Mouse (Mus musculus) regulatory T cell (primary cell): ENCODE data around the gene Ckap4.
"Not testable (repeated sequence)": the region's sequence is repeated elsewhere in the genome, so short reads cannot be mapped to it uniquely, and the experiment has no call there.

Experiments
- in situ Hi-C: fragments of 300-600 bp; cut with MboI, MseI; formaldehyde crosslinking; loops from one replicate; pipeline ENCODE4 v1.15.1; 2025; ENCODE audit warnings: high pct_unique_total_duplicates

The Ckap4 gene

DNA sequence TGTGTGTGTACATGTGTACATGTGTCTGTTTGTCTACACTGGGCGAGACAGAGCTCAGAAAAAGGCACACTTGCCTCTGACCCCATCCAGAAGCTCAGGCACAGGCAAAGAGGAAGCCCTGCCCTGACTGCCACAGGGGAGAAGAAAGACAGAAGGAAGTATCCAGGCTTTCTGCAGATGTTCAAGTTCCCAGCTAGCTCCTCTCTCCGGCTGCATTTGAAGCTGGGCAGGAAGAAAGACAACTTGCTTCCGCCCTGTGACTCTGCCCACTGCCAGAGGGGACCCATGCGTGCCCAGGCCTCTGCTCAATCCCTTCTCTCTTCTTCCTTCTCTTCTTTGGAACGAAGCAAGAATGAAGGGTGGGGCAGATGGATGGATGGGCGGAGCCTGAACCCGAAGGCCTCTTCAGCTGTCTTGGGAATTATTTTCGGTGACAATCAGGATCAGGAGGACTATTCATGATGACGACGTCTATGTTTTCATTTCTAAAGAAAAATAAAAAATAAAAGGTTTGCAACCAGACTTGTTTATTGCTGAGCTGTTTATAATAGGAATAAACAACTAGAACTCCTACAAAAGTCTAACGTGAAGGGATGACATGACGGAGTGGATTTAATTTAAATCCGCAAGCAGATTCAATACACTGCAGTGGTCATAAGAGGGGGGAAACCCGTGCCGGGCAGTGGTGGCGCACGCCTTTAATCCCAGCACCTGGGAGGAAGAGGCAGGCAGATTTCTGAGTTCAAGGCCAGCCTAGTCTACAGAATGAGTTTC lies 15.5 kb upstream of the Ckap4 start:
- in situ Hi-C loops, result no loop called here

DNA sequence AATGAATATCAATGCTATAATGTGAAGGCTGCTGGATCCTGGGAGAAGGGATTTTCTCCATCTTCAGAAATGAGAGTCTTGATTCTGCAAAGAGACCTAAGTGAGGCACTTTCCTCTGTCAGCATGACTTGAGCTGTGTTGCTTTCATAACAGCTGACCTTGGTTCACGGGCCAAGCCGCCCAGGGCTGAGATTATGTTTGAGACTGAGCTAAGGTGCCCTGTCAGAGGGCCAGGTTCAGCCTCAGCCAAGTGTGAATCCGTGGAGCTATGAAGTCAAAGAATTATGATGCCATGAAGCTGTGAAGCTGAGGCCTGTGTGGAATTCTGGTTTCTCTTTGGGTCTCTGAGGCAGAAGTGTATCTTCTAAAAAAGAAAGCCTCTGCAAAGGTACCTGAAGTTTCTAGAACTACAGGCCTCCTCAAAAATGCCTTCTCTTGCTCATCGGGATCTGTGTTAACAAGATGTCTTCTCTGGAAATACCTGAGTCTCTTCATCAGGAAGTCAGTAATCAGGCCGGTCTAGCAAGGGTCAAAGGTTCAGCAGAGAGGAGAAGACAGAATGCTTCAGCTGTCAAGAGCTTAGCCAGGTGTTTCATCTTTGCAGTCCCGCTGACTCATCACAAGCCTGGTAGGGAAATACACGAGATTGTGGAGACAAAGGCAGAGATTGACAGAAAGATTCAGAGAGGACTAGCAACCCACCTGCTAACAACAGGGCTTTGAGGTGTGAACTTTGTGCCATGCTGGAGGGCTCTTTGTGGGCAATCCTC lies 11.2 kb upstream of the Ckap4 start:
- in situ Hi-C loops, result no loop called here

DNA sequence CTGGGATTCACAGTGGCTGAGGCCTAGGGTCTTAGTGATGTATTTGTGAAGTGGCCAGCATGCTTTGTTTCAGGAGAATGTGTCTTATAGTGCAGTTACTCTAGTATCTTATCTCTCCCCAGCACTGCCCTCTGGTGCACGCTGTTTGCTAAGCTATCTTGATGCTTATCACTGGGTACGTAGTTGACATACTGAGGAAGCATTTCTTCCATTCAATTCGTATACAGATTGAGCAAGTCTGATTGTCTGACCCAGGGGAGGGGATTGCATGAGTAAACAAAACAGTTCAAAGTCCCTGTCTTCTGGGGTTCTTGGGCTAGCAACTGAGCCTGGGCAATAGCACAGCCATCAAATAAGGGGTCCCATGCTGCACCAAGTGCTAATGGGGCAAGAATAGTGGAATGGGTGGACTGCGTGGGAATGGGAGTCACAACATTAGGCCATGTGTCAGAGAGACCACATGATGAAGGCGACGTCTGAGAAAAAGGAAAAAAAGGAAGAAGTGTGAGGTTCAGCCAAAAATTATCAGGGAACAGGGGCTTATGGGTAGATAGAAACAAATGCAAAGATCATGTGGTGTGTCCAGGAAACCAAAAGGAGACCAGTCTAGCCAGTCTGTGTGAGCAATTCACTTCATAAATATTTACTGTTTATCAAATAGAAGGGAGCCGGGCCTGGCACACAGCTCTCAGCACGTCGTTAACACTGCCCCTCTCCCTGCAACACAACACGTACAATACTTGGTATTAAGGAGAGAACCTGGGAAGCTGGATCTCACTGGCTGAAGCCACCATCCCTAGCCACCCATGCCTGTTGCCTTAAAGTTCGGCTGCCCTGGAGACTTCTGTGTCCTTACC lies 9.2 kb upstream of the Ckap4 start:
- in situ Hi-C loops, result no loop called here

DNA sequence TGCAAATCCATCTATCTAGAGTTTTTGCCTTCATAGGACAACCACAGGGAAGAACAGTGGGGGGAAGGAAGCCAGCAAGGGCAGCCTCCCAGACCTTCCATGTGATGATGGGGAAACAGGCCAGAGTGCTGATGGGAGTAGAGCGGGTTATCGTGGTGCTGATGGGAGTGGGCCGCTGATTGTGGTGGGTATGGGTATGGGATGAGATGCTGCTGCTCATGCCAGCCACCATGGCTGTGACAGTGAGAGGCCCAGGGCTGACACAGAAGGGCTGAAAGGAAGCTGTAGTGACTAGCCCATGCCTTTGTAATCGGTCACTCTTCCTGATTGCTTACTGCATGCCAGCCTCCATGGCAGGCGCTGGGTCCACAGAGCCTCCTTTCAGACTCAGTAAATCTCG lies 5.8 kb upstream of the Ckap4 start:
- in situ Hi-C loops, result no loop called here

DNA sequence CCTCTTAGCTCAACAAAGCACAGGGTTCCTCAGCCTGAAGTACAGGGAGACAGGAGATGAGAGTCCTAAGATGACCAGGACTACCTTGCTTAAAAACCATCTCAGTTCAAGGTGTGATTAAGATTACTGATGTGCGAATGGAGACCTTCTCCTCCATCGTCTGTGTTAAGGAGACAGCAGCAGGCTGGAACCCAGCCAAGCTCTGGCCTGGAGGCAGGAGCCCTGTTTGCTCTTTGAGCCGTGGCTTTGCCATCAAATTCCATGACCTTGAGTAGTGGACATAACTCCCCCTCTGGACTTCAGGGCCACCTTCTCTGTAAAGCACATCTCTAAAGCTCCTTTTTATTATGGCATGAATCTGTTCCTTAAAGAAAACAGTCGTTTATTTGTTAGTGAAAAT lies 2.0 kb upstream of the Ckap4 start:
- in situ Hi-C loops, result no loop called here

DNA sequence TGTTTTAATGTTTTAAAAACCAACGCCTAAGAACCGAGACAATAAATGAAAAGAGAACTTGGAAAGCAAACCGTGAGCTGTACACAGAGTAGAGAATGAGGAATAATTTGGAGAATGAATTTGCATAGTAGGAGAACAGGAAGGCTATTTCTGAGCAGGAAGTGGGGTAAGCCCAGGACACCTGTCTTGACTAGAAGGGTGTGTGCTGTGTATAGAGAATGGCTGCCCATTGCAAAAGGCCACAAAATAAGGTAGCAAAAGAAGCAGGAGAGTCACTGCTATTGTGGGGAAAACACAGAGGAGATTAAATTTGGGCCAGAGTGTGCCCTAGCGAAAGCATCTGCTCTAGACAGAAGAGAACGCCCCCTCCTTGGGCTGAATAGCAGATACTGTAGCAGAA lies 1.6 kb upstream of the Ckap4 start:
- in situ Hi-C loops, result no loop called here

DNA sequence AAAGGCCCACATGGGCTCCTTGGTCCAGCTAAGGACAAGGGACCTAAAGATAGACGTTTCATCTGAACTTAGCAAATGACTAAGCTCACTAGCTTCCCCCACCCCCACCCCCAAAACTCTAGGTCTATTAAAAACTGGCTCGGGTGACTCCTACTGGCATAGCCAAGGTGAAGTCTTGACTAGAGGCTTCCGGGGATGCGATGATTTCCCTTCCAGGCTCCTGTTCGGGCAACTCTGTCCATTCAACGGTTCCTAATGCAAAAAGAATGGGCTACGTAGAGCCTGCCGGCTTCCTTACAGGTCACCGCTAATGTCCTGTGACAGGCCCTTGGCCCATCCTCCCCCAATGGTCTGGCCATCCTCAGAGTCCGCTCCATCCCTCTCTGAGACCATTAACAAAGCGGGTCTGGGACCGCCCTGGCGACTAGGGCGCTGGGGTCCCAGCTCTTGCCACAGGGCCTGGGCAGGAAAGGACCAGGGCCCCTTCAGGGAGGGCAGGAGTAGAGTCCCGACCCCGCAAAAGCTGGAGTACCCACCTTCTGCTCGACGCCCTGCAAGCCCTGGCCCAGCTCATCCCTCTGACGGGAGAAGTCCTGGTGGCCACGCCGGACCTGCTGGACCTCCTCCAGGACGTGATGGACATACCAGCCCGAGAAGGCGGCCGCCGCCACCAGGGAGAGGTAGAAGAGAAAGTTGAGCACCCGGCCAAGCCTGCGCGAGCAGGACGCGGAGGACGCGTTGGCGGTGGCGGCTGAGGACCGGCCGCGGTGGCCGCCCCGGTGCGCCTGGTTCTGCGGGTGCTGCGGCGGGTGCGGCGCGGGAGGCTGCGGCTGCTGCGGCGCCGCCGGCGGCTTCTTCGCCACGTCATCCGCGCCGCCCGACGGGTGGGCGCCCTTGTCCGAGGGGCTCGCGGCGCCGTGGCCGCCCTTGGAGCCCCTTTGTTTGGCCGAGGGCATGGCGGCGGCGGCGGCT lies 665 bp downstream of the Ckap4 start:
- in situ Hi-C loops, result no loop called here

DNA sequence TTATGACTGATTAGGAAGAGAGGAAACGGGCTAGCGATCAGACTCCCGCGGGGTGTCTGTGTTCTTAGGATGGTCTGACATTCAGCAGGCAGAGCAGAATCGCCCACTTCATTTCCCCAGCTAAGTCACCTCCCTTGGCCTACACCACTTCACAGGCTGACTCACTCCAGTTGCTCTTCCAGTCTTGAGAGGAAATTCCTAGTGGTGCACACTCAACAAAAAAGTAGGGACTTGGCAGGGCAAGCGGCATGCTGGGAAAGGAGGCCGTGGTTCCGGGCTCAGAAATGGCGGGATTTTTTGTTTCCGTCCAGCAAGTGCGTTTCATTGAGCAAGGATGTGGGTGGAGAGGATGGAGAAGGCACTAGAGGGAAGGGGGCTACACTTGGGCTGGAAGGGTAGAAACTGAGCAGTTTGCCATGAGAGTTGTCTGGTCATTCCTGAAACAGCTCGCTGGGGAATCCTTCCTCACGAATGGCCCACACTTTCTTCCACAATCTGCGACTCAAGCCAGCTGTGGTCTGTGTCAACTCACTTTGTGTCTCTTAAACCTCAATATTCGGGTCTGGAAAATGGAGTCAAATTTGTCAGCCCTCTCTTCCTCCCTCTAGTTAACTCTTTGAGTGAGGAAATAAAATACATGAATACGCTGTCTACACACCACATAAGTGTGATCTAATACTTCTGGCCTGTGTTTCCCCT lies 1.5 kb downstream of the Ckap4 start:
- in situ Hi-C loops, result no loop called here

DNA sequence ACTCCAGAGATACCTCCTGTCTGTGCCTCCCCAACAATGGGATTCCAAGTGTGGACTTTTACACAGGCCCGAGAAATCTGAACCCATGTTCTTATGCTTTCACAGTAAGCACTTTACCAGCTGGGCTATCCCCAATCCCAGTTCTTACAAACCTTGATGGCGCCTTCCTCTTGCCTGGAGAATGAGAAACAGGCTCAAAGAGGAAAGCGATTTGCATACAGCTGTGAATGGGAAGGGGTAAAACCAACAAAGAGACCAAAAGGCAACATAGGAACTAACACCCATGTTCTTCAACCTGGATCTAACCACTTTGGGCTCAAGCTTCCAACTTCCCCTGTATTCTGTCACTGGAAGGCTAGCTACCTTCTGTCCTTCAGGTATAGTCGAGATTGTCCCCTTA lies 2.3 kb downstream of the Ckap4 start:
- in situ Hi-C loops, result no loop called here

DNA sequence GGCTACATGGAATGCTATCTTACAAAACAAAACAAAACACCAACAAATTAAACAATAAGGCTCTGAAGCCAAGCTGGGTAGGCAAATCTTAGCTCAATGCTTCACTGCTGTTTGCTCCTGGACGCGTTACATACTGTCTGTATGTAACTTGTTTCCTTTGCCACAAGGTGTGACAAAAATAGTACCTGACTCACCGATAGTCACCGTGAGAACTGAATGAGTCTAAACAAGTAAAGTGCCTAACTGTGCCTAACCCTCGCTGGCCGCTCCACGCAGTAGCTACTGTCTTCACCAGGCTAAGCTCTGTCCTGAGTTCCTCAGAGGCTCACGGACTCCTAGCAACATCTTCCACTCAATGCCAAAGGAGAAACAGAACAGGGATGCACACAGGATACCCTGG lies 3.5 kb downstream of the Ckap4 start:
- in situ Hi-C loops, result no loop called here

DNA sequence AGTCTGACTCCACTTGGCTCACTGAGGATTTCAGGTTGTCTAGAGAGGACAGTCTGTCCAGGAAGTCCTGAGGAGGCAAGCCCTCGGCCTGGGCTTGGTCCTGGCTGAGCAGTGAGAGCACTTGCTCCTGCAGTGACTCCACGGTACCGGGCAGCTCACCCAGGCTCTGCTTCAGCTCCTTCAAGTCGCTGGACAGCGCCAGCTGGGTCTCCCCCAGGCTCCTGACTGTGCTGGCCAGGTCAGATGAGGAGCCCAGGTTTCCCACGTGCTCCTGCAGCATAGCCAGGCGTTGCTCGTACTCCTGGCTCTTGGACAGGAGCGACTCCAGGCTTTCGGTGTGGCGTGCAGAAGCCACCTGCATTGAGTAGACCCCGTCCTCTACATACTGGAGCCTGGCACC lies 6.2 kb downstream of the Ckap4 start:
- in situ Hi-C loops, result no loop called here

DNA sequence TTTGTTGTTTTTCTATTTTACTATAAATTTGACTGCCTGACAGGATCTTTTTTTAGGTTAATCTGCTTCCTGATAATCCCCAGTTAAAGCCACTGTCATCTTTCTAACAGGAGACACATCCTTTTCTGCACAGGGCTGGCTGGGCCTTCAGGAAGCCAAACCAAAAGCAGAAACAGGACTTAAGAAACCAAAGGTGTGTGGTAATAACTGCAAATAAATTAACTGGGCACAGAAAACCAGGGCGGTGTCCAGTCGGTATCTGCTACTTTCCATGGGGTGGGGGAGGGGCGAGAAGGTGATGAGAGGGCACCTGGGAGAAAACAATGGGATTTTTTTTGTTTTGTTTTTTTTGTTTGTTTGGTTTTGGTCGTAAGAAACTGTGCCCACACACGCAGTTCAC lies 6.8 kb downstream of the Ckap4 start:
- in situ Hi-C loops, result no loop called here

DNA sequence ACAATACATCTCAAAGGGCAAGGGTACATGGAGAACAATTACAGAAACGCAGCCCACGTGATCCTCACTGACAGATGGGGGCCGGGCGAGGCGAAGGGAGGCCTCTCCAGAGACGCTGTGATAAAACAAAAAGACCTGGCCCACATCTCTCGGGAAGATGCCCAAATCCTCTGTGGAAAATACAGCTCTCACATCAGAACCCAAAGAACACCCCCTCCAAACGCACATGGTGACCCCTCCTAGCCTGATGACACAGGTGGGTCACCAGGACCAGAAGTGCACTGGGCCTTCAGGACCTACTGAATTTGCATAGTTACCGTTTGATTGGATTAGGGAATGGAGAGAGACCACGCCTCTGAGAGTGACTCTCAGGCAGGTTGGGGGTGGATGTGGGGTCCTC lies 7.4 kb downstream of the Ckap4 start:
- in situ Hi-C loops, result no loop called here

DNA sequence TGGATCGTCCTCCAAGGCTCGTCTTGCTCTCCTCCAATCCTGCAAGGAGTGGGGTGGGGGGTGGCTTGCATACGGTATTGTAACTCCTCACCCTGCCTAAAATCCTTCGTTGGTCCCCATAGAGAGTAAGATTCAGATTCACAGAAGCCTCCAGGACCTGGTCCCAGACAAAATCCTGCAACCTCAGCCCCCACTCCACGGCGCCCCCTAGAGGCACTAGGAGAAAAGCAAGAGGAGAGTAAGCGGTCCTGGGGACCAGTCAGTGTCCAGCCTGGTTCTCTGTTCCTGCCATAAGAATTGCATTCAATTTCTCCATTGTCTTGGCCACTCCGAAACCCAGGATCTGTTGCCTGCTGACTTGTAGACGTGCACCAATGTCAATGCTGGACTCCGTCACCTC lies 10.2 kb downstream of the Ckap4 start:
- in situ Hi-C loops, result no loop called here

DNA sequence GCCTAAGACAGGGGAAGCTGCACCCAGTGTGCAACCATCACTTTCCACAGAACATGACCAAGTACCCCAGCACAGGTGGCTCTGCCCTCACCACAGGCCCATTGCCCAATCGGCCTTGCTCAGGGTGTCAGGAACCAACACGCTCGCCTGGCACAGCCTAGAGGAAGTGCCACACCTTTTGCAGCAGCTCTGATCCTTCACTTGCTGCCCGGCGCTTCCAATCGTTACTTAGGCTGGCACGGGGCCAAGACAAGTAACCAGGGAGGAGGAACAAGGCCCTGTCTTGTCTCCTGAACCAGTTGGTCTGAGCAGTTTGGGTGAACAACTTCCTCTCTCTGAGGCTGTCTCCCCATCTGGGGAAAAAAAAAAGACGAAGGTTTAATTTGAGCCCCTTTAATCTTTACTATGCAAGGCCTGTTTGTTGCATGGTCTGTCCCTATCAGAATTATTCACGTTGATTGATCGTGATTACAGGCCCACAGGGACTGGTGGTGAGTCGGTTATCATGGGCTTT lies 17.4 kb downstream of the Ckap4 start:
- in situ Hi-C loops, result no loop called here

DNA sequence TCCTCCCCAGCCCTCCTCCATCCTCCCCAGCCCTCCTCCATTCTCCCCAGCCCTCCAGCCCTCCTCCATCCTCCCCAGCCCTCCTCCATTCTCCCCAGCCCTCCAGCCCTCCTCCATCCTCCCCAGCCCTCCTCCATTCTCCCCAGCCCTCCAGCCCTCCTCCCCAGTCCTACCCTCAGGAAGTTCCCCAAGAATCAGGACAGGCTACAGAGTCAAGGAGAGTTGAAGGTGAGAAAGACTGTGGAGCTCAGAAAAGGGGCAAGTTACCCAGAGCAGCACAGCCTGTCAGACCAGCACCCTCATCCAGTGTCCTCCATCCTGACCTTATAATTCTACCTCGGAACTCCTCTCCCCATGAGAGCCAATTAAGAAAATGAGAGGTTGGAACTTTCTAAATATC lies 17.9 kb downstream of the Ckap4 start:
- in situ Hi-C loops, result not testable (repeated sequence)

DNA sequence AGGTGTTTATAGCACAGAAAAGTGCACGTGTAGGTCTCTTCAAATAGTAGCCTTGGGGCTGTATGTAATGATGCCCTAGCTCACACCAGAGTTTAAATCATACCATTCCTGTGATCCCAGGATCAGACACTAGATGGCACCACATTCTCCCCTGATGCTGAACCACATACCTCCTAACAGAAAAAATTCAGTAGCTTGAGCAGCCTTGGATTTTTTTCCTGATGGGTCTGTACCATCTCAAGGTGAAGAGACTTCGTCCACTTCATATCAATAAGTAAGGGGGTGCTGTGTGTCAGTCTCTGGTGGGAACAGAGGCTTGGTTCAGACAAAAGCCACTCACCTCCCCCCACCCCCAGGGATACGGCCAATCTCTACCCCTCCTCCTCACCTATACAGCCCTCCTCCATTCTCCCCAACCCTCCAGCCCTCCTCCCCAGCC lies 18.3 kb downstream of the Ckap4 start:
- in situ Hi-C loops, result no loop called here

DNA sequence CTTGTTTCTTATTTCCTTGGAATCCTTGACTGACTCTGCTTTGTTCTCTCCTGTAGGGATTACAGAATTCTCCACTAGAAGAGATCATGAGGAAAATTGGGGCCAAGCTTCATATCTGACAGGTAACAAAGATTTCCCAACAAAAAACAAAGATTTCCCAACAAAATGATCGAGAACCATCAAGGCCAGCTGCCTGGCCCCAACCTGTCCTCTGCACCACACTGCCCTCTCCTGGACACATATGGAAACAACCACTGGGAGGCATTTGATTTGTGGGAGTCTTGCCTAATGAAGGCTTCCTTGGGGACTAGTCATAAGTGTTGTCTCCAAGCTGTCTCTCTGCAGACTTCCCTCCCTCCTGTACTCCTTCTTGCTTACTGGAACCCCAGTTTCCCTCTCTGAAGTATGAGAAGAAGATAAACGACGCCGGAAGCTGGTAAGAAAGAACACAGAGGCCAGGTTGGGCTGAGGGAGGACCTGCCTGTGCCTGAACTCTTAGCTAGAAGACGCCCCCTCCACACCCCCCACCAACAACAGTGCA lies 19.8 kb downstream of the Ckap4 start:
- in situ Hi-C loops, result no loop called here

DNA sequence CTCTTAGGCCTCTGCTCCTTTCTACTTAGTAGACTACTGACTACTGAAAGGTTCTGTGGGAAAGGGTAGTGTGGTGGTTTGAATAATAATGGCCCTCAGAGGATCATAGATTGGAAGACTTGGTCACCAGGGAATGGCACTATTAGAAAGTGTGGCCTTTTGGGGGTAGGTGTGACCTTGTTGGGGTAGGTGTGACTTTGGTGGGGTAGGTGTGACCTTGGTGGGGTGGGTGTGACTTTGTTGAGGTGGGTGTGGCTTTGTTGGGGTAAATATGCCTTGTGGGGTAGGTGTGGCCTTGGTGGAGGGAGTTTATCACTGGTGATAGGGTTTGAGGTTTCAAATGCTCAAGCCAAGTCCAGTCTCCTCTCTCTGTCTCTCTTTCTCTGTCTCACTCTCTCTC lies 21.1 kb downstream of the Ckap4 start:
- in situ Hi-C loops, result no loop called here

DNA sequence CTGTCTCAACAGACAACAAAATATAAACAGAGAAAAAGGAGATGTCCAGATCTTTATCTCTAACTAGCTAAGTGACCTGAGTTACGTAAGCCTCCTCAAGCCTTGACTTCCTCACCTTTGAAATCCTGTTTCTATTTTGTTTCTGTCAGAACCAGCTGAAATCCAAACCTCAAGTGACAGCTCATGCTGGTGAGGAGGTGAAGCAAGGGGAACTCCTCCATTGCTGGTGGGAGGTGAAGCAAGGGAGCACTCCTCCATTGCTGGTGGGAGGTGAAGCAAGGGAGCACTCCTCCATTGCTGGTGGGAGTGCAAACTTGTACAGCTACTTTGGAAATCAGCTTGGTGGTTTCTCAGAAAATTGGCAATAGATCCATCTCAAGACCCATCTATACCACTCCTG lies 25.3 kb downstream of the Ckap4 start:
- in situ Hi-C loops, result no loop called here
